Mouse (Mus musculus) CD8-positive naive resting alpha-beta T cell, adult 2 months (primary cell): ENCODE data around the gene Clhc1.

Experiments used
- DNase-seq, 2 experiments: peaks; one replicate each; pipeline ENCODE4 v3.0.0; 2022; ENCODE audit warnings: low read depth in 2 of 2, low spot score in 2 of 2

The Clhc1 gene

DNA sequence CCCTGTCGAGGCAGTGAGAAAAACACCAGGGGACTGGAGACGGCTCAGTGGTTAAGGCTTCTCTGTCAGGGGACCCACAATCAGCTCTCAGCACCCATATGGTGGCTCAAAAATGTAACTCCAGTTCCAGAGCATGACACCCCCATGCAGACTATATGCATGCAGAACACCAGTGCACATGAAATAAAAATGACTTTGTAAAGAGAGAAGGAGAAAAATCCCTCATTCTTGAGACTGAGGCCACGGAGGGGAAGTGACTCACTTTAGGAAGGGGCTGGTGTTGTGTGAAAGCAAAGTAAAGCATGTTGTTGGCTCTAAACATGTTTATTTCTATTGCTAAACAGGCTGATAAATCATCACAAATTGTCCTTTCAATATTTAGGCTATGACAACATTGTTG lies 13.2 kb downstream of the Clhc1 start:
- no peak for DNase-seq

DNA sequence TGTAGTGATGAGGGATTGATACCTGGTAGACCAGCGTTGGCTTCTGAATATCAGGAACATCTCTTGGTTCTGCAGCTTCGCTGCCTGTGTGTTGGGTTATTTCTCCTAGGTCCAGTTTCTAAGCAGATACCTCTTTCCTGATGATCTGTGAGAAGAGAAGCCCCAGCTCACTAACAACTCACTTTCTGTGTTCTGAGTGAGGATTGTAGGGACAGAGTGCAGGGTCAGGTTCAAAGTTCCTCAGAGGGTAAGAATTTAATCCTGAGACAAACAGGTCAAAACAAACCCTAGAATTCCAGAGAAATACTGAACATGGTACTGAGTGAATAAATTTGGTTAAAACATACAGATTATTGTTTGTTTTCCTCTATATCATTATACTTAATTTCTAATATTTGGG lies 15.7 kb downstream of the Clhc1 start:
- no peak for DNase-seq

DNA sequence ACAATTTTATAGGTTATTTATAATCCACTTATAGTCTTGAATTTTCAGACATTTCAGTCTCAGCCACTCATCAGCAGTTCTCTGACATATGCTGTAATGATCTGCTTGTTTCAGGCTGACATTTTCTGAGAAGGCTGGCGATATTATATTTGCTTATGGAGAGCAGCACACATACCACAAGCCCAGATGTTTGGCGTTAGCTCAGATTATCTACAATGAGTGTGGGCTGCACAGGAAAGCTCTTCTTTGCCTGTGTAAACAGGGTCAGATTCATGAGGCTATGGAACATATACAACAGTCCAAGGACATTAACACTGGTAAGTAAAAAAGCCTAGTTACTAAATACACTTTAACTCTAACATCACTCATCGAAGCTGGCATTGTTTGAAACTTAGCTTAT lies 23.8 kb downstream of the Clhc1 start:
- DNase-seq: no peak

DNA sequence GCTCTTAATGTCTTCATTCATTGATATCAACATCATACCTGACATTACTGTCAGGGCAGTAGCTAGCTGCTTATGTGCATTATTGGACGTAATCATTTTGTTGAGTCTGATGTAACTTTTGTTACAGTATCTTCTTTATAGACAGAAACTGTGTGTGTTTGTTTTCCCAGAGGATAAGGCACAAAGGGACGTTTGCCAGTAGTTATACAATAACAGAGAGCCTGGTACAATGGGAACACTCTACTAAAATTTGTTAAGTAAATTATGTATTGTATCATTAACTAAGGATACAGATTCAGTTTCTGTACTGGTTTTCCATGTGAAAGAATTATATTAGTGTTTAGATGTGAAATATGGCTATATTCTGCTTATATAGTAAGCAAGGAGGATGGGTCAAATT lies 24.9 kb downstream of the Clhc1 start:
- no peak for DNase-seq

DNA sequence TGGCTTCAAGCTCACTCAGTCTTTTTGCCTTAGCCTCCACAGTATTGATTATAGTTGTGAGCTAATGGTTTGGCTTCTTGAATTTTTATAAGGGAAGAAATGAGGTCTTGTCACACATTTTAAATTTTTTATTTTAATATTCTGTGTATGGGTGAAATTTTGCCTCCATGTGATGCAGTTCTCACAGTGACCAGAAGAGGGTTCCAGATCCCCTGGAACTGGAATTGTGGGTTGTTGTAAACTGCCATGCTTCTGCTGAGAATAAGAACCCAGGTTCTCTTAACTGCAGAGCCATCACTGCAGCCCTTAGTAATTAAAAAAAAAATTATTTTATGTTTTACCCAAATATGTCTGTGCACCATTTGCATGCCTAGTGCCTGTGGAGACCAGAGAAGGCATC lies 31.9 kb downstream of the Clhc1 start:
- DNase-seq: no peak

DNA sequence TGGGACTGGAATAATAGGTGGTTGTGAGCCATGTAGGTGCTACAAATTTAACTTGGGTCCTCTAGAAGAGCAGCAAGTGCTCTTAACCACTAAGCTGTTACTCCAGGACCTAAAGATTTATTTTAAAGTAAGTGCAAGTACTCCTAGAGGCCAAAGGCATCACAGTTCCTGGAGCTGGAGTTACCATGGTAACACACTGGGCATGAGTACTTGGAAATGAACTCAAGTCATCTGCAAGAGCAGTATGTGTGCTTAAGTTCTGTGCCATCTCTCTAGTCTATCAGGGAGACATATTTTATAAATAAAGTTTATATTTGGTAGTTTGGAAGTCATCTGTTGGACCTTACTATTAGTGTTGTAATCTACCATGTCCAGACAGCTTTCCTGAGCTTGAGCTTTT lies 47.5 kb downstream of the Clhc1 start:
- no peak for DNase-seq

DNA sequence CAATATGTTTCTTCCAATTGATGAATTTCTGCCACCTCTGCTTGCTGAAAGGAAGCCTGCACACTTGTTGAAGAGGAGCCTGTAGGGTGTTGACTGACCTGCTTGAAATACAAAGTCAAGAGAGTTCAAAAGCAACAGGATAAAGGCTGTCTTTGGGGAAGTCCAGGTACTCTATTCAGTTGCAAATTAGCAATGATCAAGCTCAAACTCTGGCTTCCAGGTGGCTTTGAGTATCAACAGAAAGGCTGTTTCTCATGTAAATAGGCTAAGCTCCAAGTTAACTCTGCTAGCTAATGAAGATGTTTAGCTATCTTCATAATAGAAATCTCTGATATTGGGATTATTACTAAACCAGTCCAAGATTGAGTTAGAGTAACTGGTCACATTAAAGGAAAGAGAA lies 49.4 kb downstream of the Clhc1 start:
- no peak for DNase-seq

DNA sequence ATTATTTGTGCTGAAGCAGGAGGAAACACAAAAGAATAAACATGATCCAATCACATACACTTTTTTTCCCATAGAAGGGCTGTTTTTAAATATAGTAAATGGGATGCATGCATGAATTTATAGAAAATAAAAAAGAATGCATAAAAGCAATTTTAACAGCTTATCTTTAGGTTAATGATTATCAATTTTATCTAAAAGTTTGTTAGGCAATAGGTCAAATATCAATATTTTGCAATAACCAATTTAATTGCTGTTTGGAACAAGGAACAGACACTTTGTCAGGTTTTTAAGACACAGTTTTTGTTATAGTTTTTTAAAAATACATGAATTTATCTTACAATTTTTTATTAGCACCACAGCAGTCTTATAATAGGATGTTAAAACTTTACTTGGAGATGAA lies 51.2 kb downstream of the Clhc1 start:
- DNase-seq: no peak

DNA sequence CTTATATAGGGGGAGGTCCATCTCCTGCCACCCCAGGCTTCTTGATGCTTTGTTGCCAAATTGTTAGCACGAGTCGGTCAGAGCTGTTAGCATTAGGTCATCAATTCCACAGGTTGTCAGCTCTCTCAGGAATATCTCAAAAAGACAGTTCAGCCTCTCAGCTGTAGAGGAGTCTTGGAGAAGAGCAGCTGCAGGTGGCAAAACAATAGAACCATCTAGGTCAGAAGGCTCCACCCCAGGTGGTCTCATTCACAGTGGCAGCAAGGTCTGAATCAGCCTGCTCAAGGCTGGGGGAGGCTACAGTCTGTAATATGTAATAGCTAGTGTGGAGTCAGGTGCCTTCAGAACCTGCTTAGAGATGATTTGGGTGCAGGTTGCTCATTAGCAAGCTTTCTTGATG lies 55.8 kb downstream of the Clhc1 start:
- no peak for DNase-seq

DNA sequence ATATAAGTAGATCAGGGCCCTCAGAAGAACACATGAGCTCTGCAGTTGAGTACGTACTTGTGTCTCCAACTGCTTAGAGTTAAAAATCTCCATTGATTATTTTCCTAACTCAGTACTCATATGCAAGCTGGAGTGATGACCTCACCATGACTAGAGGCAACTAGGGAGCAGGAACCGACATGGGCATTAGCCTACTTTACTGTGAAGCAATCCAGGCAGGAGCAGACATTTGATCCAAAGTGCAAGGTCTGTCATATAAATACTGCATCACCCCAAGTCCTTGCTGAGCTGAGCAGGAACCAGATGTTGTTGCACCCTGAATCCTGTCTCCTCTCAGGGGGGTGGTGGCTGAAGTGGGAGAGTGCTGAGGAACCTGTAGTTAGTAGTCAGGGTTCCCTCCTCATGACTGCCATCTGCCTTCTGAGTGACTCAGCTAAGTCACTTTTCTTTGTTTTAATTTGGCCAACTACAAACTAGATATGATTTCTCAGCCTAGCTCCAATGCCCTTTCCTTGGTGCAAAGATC lies 59.8 kb downstream of the Clhc1 start:
- DNase-seq: no peak

DNA sequence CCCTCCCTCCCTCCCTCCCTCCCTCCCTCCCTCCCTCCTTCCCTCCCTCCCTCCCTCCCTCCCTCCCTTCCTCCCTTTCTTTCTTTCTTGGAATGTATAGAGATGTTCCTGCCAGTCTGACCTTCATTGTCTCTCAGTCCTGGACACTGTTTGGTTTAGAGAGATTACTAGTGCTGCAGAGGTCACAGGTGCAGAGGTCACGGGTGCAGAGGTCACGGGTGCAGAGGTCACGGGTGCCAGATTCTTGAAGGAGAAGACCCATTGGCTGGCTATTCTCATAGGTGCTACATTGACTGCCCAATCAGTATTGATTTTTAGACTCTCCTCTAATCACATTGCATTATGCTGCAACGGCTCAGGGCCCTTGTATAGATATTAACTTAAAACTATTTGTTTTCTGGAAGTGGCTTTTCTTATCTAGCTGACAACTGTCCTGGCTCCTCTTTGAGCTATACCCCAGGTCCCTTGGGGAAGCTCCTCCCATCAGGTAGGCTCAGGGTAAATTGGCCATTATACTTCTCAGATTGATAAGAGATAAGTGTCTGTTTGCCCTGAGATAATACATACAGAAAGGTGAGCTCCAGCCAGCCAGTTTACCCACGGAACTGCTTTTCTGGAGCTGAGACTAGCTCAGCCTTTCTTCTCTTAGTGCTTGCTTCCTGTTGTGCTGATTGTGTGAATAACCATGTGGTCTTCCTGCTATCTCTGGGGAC lies 62.2 kb downstream of the Clhc1 start:
- DNase-seq: no peak

DNA sequence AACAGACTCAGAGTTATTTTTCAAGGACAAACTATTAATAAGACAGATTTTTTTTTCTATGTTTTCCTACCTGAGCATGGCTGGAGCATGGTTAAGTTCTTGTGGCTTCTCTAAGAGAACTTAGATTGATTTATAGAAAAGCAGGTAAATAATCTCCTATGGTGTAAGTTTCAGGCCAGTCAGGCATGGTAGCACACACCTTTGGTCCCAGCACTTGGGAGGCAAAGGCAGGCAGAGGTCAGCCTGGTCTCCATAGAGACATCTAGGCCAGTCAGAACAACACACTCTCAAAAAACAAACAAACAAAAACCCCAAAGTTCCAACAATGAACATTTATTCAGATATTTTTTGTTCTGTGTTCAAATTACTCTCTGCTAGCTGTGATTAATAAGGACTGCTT lies 64.3 kb downstream of the Clhc1 start:
- DNase-seq: no peak

DNA sequence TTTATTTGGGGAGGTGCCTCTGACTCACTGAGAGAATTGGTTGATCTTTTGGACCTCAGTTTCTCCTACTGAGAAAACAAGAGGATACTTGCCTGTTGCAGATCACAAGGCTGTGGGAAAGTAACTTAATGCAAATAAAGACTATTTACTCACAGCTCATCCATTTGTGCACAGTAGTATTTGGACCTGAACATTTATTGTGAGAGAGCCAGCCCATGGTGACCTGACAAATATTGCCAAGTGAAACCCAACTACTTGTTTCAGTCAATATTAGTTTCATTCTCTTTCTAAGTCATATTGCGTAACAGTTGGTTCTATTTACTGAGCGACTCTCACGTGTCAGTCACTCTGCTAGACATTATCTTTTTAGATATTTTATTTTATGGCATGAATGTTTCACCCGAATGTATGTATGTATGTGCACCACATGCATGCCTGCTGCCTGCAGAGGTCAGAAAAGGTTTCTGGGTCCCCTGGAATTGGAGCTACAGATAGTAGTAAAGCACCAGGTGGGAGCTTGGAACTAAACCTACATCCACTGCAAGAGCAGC lies 65.5 kb downstream of the Clhc1 start:
- no peak for DNase-seq

DNA sequence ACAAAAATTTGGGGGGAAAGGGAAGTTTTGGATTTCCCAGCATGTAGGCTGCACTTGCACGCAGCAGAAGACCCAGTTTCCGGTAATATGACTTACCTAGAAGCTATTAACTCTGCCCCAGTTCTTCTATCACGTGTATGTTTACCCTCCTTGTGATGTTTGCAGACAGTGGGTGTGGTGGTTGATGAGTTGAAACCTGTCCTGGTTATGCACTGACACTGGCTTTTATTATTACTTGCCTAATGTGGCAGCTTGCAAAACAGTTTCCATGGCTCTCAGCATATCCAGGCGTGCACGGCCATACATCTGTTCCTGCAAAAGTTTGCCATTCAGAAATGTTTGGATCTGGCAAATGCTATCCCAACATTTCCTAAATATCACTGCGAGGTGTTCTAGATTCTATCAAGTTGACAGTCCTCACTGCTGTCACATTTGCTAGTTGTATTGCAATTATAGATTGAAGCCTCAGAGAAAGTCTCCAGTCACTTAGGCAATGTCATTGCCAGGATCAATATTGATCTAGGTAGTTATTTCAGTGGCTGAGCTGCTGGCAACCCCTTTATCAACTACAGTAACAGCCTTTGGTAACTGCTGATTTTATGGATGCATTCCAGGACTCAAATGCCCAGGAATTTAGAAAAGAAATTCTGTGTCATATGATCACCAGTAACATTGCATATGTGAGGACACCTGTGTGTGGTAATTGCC lies 66.6 kb downstream of the Clhc1 start:
- no peak for DNase-seq

DNA sequence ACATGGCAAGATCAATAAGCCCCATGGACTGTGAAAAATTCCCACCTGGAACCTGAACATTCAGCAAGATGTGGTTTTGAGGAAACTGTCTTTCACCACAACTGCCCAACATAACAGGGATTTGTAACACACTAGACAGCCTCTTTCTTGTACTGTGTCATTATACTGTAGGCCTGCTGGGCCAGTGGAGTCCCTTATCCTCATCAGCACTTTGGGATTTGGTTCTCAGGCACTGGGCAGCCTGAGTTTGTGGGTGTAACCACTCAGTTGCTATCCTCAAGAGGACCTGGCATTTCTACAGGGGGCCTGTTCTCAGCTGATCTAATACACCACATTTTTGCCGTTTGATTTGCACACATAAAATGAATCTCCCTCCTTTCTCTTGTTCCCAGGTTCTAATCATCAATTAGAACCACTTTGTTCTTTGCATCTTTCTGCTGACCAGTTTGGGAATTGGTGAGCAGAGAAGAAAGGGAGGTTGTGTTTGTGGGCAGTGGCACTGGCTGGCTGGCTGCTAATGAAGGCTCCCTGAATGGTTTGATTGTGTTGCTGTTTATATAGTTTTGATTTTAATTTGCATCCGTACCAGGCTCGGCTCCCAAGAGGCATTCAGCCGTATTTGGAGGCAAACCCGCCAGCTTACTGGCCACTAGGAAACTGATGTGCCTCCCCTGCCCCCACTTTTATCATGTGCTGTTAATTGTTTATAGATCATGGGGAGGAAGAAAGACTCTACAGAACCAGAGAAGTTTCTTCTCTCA lies 74.5 kb downstream of the Clhc1 start:
- DNase-seq: no peak

DNA sequence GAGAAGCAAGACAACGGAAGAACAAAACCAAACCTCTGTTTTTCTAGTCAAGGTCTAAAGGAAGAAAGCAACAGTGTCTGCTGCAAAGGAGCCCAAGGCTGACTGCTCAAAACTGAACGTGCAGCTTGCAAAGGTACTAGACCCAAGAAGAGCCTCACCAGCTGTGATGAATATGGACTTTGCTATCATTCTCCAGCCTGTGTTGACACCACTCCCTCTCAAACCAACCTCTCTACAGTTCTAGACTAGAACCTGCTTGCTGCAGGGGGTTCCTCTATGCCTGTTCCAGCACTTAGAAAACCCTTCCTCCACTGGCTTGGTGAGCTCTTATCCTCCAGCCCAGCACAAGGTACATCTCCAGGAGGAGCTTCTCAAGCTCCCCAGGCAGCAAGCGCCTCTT lies 75.6 kb downstream of the Clhc1 start:
- DNase-seq: no peak

DNA sequence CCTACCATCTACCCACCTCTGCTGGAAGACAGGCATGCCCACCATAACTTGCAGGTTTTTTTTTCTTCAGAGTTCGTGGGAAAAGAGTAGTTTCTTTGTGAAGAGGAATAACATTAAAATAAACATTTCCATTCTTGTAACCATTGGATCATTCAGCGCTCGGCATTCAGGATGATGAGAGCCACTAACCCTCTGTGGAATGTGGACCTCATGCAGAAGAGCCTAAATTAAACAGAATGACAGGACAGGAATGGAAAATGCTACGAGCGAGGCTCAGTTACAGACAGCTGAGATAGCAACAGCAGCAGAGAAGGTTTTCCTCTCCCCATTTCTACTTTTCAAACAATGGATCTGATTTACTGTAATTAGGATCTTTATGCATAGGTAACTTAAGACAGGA lies 78.8 kb downstream of the Clhc1 start:
- no peak for DNase-seq

DNA sequence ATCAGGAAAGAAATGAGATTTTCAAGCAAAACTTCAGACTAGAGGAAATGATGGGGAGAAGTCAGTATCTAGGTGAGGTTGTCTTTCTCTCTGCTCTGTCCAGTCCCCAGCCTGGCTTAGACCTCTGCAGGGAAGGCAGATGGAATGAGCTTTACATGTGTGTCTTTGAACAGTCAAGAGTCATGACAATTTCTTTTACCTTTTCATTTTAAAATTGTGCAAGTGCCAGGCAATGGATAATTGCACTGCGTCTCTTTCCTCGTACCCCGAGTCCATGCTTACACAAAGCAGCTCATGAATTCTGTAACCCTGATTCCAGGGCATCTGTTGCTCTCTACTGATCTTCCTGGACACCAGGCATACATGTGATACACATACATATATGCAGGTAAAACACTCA lies 80.0 kb downstream of the Clhc1 start:
- no peak for DNase-seq
